Mouse (Mus musculus) stomach, postnatal 0 days (tissue): ENCODE data around the gene Plxna2.

Source experiments
- CTCF ChIP-seq: IDR thresholded peaks from 2 replicates; pipeline ENCODE4 v1.5.1; 2016; ENCODE audit warnings: antibody characterized with exemption, low read depth, mild to moderate bottlenecking, moderate library complexity
- EP300 ChIP-seq: optimal IDR thresholded peaks from 2 replicates; pipeline ENCODE3; 2016; ENCODE audit warnings: antibody characterized with exemption

DNA sequence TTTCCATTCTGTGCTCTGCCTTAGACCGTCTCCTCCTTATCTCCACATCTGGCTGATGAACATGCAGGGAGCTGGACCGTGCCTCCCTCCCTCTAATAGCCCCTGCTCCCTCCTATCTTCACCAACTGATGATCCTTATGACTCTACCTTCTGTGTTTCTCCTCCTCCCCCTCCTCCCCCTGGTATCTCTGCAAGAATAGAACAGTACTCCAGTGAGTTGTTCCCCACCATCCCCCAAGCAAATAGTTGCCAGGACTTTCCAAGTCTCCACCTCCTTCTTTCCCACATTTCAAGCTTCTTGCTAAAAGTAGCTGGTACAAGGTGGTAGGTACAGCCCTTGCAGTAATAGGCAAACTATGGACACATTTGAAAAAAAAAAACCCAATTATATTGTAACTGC, 67.9 kb downstream of the Plxna2 start:
- TF ChIP-seq CTCF (no peak), EP300 (no peak)
